Mouse (Mus musculus): Measurements from ENCODE around the gene Olfr1369-ps1. TPM values are rescaled to one million over a fixed set of nuclear protein-coding genes. Genes with fewer than 3 reads are reported as not detected.

The Olfr1369-ps1 gene
- polyA plus RNA-seq, 1 experiment from 2014 or later: 0.09 TPM

Other genes starting within 250 kb of the Olfr1369-ps1 start
- gene Olfr1370, start 36.5 kb upstream of the Olfr1369-ps1 start, polyA plus RNA-seq (2015; fragmentation: Nextera tagmentation; extraction: Ambion mirVana): not detected in 2 replicates
- not detected in 2 replicates for gene Olfr263, start 18.2 kb downstream of the Olfr1369-ps1 start, polyA plus RNA-seq (2015; fragmentation: Nextera tagmentation; extraction: Ambion mirVana)
- not detected in 2 replicates for gene Olfr1368, start 34.4 kb downstream of the Olfr1369-ps1 start, polyA plus RNA-seq (2015; fragmentation: Nextera tagmentation; extraction: Ambion mirVana)
- gene Trim27, start 68.0 kb downstream of the Olfr1369-ps1 start, polyA plus RNA-seq (2015; fragmentation: Nextera tagmentation; extraction: Ambion mirVana): 106 and 121 TPM in 2 replicates
- not detected in 2 replicates for gene Gpx5, start 181.2 kb downstream of the Olfr1369-ps1 start, polyA plus RNA-seq (2015; fragmentation: Nextera tagmentation; extraction: Ambion mirVana)
- gene Gpx6, start 200.6 kb downstream of the Olfr1369-ps1 start, polyA plus RNA-seq (2015; fragmentation: Nextera tagmentation; extraction: Ambion mirVana): 0.23 TPM in 1 of 2 replicates, not detected in the other
- gene Olfr1367, start 235.4 kb downstream of the Olfr1369-ps1 start, polyA plus RNA-seq (2015; fragmentation: Nextera tagmentation; extraction: Ambion mirVana): not detected in 2 replicates